Mouse (Mus musculus) liver, embryonic 13.5 days (tissue): Measurements from ENCODE around the gene Ccdc162. TPM values are rescaled to one million over a fixed set of nuclear protein-coding genes. Genes with fewer than 3 reads are reported as not detected.
"Not testable (repeated sequence)": the region's sequence is repeated elsewhere in the genome, so short reads cannot be mapped to it uniquely, and the experiment has no call there.

Source experiments
- ATAC-seq: fragments of 200-750 bp; cut with Nextera tagmentation; 2 replicates; pipeline ENCODE4 v1.8.0; 2017; ENCODE audit warnings: low read depth, mild to moderate bottlenecking, moderate number of reproducible peaks, moderate library complexity
- DNase-seq: peaks from one replicate; pipeline ENCODE4 v3.0.0; 2022
- H3K27ac ChIP-seq: fragments of 300-500 bp; sonication (generic); 2 replicates; pipeline ENCODE4 v1.5.1; 2015; ENCODE audit warnings: moderate library complexity, mild to moderate bottlenecking, inconsistent platforms
- H3K27me3 ChIP-seq: fragments of 300-500 bp; sonication (generic); 2 replicates; pipeline ENCODE4 v1.6.1; 2015; ENCODE audit warnings: mild to moderate bottlenecking, inconsistent platforms
- H3K36me3 ChIP-seq: fragments of 300-500 bp; sonication (generic); 2 replicates; pipeline ENCODE4 v1.6.1; 2015; ENCODE audit warnings: mild to moderate bottlenecking, inconsistent platforms
- H3K4me1 ChIP-seq: fragments of 300-500 bp; sonication (generic); replicated peaks from 2 replicates; pipeline ENCODE4 v1.6.1; 2015; ENCODE audit warnings: inconsistent platforms
- H3K4me2 ChIP-seq: fragments of 300-500 bp; sonication (generic); 2 replicates; pipeline ENCODE4 v1.6.1; 2015; ENCODE audit warnings: inconsistent platforms, mild to moderate bottlenecking, moderate library complexity
- H3K4me3 ChIP-seq: fragments of 300-500 bp; sonication (generic); replicated peaks from 2 replicates; pipeline ENCODE4 v1.5.1; 2015; ENCODE audit warnings: mild to moderate bottlenecking, inconsistent platforms
- H3K9ac ChIP-seq: fragments of 300-500 bp; sonication (generic); 2 replicates; pipeline ENCODE4 v1.6.1; 2015; ENCODE audit warnings: mild to moderate bottlenecking, inconsistent platforms
- H3K9me3 ChIP-seq: fragments of 300-500 bp; sonication (generic); replicated peaks from 2 replicates; pipeline ENCODE4 v1.6.1; 2016; ENCODE audit warnings: inconsistent platforms
- WGBS: fragments of 180-500 bp; shearing (Covaris S2); methylation state at CpG from one replicate; pipeline ENCODE4 v1.1.7; 2015; ENCODE audit not compliant: insufficient replicate concordance; 5-methylcytosine and 5-hydroxymethylcytosine counted together
- microRNA-seq: library from miRNA; unstranded; fragments of <30 nt; microRNA quantifications from one replicate; pipeline ENCODE4, GENCODE M21; 2016
- polyA plus RNA-seq: library from polyadenylated mRNA; unstranded; fragments of >200 nt; fragmentation: Nextera tagmentation; extraction: Ambion mirVana; gene quantifications from 2 replicates; pipeline ENCODE4 v1.2.1, GENCODE M21; 2015

The Ccdc162 gene
- polyA plus RNA-seq, 1 experiment from 2014 or later = 0.09 TPM

DNA sequence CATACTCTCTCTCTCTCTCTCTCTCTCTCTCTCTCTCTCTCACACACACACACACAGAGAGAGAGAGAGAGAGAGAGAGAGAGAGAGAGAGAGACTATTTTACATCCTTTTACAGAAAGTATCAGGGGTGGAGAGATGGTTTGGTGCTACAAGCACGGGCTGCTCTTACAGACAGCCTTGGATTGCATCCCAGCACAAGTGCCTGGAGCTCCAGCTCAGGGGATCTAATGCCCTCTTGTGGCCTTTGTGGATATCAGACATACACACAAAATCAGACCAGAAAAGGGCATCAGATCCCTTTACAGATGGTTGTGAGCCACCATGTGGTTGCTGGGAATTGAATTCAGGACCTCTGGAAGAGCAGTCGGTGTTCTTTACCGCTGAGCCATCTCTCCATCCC lies 211.0 kb downstream of the Ccdc162 start:
- ATAC-seq = not testable (repeated sequence)
- peak; percentile 26 for DNase-seq

DNA sequence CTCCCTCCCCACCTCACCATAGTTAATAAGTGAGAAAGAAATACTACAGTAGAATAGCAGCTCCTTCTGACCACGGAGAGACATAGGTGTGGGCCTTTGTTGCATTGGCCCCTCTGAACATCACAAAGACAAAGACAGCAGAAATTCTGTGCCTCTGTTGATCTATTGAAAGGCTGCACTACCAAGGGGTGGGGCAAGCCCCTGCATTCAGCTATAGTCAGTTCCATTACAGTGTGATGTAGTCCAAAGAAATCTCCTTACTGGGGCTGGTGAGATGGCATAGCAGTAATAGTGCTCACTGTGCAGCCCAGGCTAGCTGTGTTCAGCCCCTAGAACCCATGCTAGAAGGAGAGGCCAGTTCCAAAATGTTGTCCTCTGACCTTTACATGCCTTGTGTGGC lies 211.4 kb downstream of the Ccdc162 start:
- Histone ChIP-seq H3K9ac (no peak overlapping the region), H3K9me3 (no peaks in the 10 kb centered on the region), H3K4me3 (no peak overlapping the region), H3K27me3 (no peaks in the 10 kb centered on the region), H3K36me3 (no peaks in the 10 kb centered on the region), H3K4me2 (no peak overlapping the region), H3K27ac (no peak overlapping the region), H3K4me1 (no peaks in the 10 kb centered on the region)
- 75% methylated on average over 1 of the region's 1 CpGs for WGBS
- ATAC-seq (no peak), DNase-seq (no peak)

More for the DNA sequence above, 211.0 kb downstream of the Ccdc162 start:
- H3K27me3 ChIP-seq, H3K4me3 ChIP-seq, H3K4me1 ChIP-seq, H3K9ac ChIP-seq, H3K9me3 ChIP-seq, H3K4me2 ChIP-seq, H3K27ac ChIP-seq, H3K36me3 ChIP-seq: not testable (repeated sequence)
- 9% methylated on average over 3 of the region's 3 CpGs for WGBS

DNA sequence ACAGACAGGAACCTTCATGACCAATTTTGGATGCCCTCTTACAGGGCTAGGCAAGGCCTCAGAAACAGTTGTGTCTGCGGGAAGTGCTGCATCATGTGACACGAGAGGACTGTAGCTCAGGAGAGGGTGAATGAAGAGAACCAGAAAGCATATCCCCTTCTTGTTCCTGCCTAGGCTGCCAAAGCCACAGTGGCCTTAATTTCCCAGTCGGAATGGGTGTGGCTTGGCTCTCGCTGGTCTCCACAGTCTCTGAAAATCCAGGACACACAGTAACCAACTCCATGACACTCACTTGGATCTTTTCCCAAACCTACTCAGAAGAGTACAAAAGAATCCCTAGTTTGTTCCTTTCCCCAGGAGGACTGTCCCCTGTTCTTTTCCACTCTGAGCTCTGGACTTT lies 215.5 kb downstream of the Ccdc162 start:
- ATAC-seq (no peak), DNase-seq (no peak)
- Histone ChIP-seq H3K9me3 (no peaks in the 10 kb centered on the region), H3K4me2 (no peak overlapping the region), H3K4me1 (no peaks in the 10 kb centered on the region), H3K9ac (no peak overlapping the region), H3K27me3 (no peaks in the 10 kb centered on the region), H3K4me3 (no peak overlapping the region), H3K36me3 (no peaks in the 10 kb centered on the region), H3K27ac (no peak overlapping the region)
- 60% methylated on average over 4 of the region's 4 CpGs for WGBS

DNA sequence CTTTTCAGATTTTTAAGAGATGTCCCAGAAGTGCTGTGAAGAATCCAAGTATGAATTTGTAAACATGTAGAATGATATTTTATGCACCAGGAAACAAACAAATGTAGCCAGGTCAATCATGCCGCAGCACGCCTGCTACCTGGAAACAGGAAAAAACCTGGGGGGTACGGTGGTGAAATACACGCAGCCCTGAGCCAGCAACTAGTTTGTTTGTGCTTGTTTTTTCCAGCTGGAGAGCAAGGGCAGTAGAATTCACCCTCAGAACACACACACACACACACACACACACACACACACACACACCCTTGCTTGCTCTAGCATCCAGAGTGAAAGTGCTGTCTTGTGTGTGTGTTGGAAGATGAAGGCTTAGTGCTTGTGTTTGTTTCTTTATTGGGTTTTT lies 225.3 kb downstream of the Ccdc162 start:
- H3K4me3 ChIP-seq = no peak overlapping the region
- H3K4me2 ChIP-seq = peak overlapping the region; percentile 100
- ATAC-seq = no peak

DNA sequence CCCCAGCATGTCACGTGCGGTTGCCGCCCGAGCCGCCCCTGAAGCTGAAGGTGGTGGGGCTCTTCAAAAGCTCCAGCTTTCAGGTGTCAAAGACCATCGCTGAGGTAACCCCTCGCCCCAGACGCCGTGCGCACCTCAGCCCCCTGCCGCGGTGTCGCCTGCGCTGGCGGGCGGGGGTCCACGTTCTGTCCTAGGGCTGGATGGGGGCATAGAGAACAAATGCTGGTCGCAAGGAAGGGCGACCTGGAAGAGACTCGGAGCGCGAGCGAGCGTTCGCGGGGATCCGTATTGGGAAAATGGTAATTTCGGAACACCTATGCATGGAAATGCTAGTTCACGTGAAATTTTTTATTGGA lies 225.9 kb downstream of the Ccdc162 start:
- ATAC-seq (no peak; the same call in 1 of the 2 replicates), DNase-seq (no peak)
- no peak overlapping the region for H3K27ac ChIP-seq
- H3K9me3 ChIP-seq = no peaks in the 10 kb centered on the region
- H3K4me1 ChIP-seq = peaks cover 24% of the 10 kb centered on the region
- peak overlapping the region; percentile 100 for H3K4me2 ChIP-seq
- WGBS = under 1% methylated on average over 29 of the region's 29 CpGs
- peak overlapping the region; percentile 73 for H3K9ac ChIP-seq
- peaks cover 22% of the 10 kb centered on the region for H3K36me3 ChIP-seq
- H3K27me3 ChIP-seq = peaks cover 15% of the 10 kb centered on the region
- H3K4me3 ChIP-seq = peak overlapping the region; percentile 71

More for the DNA sequence above, 225.3 kb downstream of the Ccdc162 start:
- Histone ChIP-seq H3K9ac (no peak overlapping the region), H3K4me1 (peaks cover 24% of the 10 kb centered on the region), H3K36me3 (peaks cover 17% of the 10 kb centered on the region), H3K27ac (no peak overlapping the region), H3K9me3 (no peaks in the 10 kb centered on the region), H3K27me3 (peaks cover 15% of the 10 kb centered on the region)
- 39% methylated on average over 4 of the region's 4 CpGs for WGBS
- no peak for DNase-seq

DNA sequence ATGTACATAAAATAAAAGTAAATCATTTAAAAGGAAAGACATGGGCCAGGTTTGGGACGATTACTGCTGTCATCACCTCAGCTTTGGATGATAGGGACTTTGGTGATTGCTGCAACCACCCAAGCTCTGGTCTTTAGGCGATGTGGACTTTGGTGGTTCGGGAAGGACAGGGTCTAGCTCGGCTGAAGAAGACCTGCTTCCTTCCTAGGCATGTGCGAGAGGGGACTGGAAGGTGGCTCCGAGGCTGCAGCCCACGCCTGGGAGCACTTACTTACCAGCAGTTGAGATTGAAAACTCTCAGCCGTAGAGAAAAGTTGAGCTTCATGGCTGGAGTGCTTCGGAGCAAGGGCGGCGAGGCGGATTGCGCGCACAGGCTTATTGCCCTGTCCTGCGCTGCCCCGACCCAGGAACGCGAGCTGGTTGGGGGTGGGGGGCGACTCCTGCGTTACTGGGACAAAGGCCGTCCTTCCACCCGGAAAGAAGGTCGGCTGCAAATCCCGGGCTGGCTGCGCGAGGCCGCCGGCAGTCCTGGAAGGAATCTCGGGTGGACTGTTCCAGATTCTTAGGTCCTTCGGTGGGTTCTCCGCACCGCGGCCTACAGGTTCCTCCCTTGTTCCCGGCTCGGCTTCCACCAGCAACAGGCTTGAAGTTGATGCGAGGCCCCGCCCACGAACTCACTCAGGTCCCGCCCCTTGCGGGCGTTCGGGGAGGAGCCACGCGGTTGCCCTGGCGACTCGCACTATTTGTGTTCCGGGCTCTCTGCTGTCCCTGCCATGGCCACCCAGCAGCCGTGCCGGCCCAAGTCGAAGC lies 226.5 kb downstream of the Ccdc162 start, which contains the start of the genes Smpd2 and Ppil6:
Smpd2 (minus strand) TSS at position 662 of the 810 bp plus-strand sequence.
Ppil6 (plus strand) TSS at position 732 of the 810 bp plus-strand sequence.
- DNase-seq = peak; percentile 95
- peak; percentile 91 for ATAC-seq

DNA sequence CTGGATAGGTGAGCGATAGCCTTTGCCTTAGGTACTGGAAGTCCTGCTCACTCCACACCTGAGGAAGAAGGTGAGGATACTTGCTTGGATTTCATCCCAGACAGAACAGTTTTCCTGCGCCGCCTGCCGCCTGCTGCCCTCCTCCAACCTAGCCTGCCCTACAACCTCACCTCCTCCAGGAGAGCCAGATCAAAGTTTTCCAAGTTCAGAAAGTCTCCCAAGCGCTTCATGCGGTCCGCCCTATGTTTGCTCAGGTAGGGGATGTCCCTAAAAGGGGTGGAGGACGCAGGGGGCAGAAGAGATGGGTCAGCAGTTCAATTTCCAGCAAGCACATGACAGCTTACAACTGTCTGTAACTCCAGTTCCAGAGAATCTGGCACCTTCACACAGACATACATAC lies 227.1 kb downstream of the Ccdc162 start:
- peaks cover 15% of the 10 kb centered on the region for H3K27me3 ChIP-seq
- peak overlapping the region; percentile 100 for H3K4me2 ChIP-seq
- peaks cover 32% of the 10 kb centered on the region for H3K36me3 ChIP-seq
- 56% methylated on average over 8 of the region's 8 CpGs for WGBS
- peak overlapping the region; percentile 71 for H3K4me3 ChIP-seq
- 0 out of 2 replicates have a peak, but pooled peaks have one; percentile 16 for ATAC-seq
- no peak overlapping the region for H3K27ac ChIP-seq
- DNase-seq = no peak
- no peaks in the 10 kb centered on the region for H3K9me3 ChIP-seq
- H3K4me1 ChIP-seq = peaks cover 24% of the 10 kb centered on the region
- H3K9ac ChIP-seq = peak overlapping the region; percentile 68

More for the DNA sequence above, 226.5 kb downstream of the Ccdc162 start, which contains the start of the genes Smpd2 and Ppil6:
- peak within 1 kb of the TSS; percentile 100 for H3K4me2 ChIP-seq
- H3K36me3 ChIP-seq = peaks cover 27% of the 10 kb centered on the region
- H3K9ac ChIP-seq = peak within 1 kb of the TSS; percentile 73
- no peaks in the 10 kb centered on the region for H3K9me3 ChIP-seq
- peak within 1 kb of the TSS; percentile 71 for H3K4me3 ChIP-seq
- 2% methylated on average over 50 of the region's 50 CpGs for WGBS
- H3K27ac ChIP-seq = peak within 1 kb of the TSS; percentile 43
- H3K4me1 ChIP-seq = peaks cover 24% of the 10 kb centered on the region
- H3K27me3 ChIP-seq = peaks cover 15% of the 10 kb centered on the region

DNA sequence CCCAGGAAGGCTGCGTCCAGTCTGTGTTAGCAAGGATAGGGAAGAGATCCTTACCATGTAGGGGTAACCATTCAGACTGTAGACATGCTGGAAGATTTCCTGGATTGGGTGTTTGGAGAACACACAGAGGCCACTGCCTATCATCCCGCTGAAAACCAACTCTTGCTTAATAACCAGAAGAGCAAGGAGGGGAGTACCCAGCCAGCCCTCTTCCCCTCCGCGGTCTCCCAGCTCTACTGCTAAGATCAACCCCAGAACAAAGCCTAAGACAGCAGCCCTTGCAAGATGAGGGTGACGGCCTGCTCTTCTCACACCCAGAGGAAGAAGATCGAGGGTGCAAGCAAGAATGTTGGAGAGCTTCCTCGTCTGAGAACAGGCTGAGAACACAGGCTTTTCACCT lies 227.6 kb downstream of the Ccdc162 start:
- Histone ChIP-seq H3K27ac (no peak overlapping the region), H3K27me3 (peaks cover 15% of the 10 kb centered on the region), H3K36me3 (peaks cover 37% of the 10 kb centered on the region), H3K9me3 (no peaks in the 10 kb centered on the region), H3K4me3 (peak overlapping the region; percentile 71), H3K4me1 (peaks cover 24% of the 10 kb centered on the region), H3K4me2 (peak overlapping the region; percentile 100), H3K9ac (peak overlapping the region; percentile 68)
- 31% methylated on average over 7 of the region's 7 CpGs for WGBS
- no peak for ATAC-seq
- no peak for DNase-seq

Small RNAs within 50 kb of the gene (microRNA-seq; reads per million reads assigned to microRNA genes)
- gene Mir3473b = not detected

Other genes starting within 250 kb of the Ccdc162 start
- 6.0 and 6.1 TPM in 2 replicates for gene Mical1, start 240.3 kb downstream of the Ccdc162 start, polyA plus RNA-seq
- gene Smpd2, start 226.3 kb downstream of the Ccdc162 start, polyA plus RNA-seq = 9.8 and 11.2 TPM in 2 replicates
- gene Ppil6, start 226.2 kb downstream of the Ccdc162 start, polyA plus RNA-seq = not detected in 2 replicates
- gene Cd164, start 197.2 kb downstream of the Ccdc162 start, polyA plus RNA-seq = 61.1 and 80.0 TPM in 2 replicates
- gene Cep57l1, start 93.2 kb upstream of the Ccdc162 start, polyA plus RNA-seq = 14.9 and 17.3 TPM in 2 replicates
- 22.3 and 25.3 TPM in 2 replicates for gene Sesn1, start 93.3 kb upstream of the Ccdc162 start, polyA plus RNA-seq